Mouse (Mus musculus) gonadal fat pad, adult 2 months (tissue): ENCODE data around the gene Gm44973. TPM values are rescaled to one million over a fixed set of nuclear protein-coding genes. Genes with fewer than 3 reads are reported as not detected.

Experiments used
- DNase-seq: peaks from one replicate; pipeline ENCODE4 v3.0.0-alpha.2; 2012; ENCODE audit warnings: low read depth
- polyA plus RNA-seq: library from polyadenylated mRNA; depleted of rRNA; stranded (reverse); fragments of >200 nt; gene quantifications from 2 replicates; pipeline ENCODE4 v1.2.3, GENCODE M21; 2012; rRNA removed

The Gm44973 gene
- polyA plus RNA-seq, 1 experiment, result 0.18 TPM

DNA sequence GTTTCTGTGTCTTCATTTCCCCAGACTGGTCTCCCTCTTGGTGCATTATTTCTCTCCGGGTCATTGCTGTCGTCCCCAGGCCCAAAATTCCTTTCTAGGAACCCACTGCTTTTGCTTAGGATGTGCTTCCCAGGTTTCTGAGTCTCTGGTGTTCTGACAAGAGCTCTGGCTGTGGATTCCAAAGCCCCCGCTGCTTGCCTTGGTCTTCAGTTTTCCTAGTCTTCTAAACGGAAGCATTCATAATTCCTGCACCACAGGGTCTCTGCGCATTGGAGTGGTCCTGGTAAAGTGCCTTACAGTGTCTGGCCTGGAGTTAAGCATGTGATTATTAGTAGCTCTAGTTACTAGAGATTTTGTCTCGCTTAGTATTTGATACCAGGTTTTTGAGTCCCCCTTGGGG, 65.5 kb downstream of the Gm44973 start:
- DNase-seq, result no peak

DNA sequence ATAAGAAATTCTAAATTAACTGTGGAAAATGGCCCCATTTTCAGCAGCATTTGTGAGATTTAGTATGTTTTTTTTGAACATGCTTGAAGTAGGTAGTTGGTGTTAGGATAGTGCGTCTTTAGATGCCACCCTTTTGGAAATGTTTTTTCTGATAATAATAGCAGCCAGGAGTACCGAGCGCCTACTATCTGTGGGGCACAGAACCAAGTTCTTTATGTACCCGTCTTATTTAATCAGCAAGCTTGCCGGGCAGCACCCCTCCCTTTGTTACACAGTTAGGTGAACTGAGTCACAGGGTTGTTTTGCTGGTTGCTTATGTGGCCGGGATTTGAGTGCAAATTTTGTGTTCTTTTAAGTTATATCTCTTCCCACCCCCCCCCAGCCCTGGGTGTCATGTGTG, 65.9 kb downstream of the Gm44973 start:
- no peak for DNase-seq

DNA sequence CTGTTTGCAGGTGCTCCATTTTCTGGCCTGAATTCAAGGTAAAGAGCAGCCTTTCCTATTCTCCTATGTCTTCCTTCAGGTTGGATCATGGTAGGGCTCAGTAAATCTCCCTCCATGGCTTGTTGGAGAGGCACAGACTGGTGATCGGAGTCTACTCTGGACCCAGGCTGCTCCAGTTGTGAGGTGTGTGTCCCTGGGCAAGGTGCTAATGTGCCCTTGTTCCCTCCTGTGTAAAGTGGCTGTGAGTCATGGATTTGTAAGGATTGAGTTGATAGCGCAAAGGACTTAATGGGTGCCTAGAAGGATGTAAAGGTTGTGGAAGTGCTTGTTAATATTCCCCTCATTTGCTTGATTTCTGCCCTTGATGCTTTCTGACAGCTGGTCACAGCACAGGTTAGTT, 66.6 kb downstream of the Gm44973 start:
- DNase-seq, result no peak

Other genes starting within 250 kb of the Gm44973 start
- gene Fam71e2, start 244.2 kb upstream of the Gm44973 start, polyA plus RNA-seq, result 0.26 and 0.80 TPM in 2 replicates
- gene Il11, start 232.6 kb upstream of the Gm44973 start, polyA plus RNA-seq, result 0.34 and 0.55 TPM in 2 replicates
- 0.54 and 1.2 TPM in 2 replicates for gene Tmem190, start 232.6 kb upstream of the Gm44973 start, polyA plus RNA-seq
- gene Tmem238, start 225.8 kb upstream of the Gm44973 start, polyA plus RNA-seq, result 26.4 and 45.7 TPM in 2 replicates
- 262 and 263 TPM in 2 replicates for gene Rpl28, start 222.6 kb upstream of the Gm44973 start, polyA plus RNA-seq
- 229 and 251 TPM in 2 replicates for gene Ube2s, start 202.9 kb upstream of the Gm44973 start, polyA plus RNA-seq
- gene Shisa7, start 170.8 kb upstream of the Gm44973 start, polyA plus RNA-seq, result 1.2 and 2.3 TPM in 2 replicates
- 34.9 and 45.7 TPM in 2 replicates for gene Isoc2b, start 145.2 kb upstream of the Gm44973 start, polyA plus RNA-seq
- 26.4 and 35.4 TPM in 2 replicates for gene Isoc2a, start 138.3 kb upstream of the Gm44973 start, polyA plus RNA-seq
- gene Gm36210, start 109.0 kb upstream of the Gm44973 start, polyA plus RNA-seq, result 0.09 TPM in 1 of 2 replicates, not detected in the other
- 6.9 and 10.2 TPM in 2 replicates for gene Zfp628, start 100.3 kb upstream of the Gm44973 start, polyA plus RNA-seq
- 3.6 TPM in 2 replicates for gene Nat14, start 93.5 kb upstream of the Gm44973 start, polyA plus RNA-seq
- gene Ssc5d, start 89.7 kb upstream of the Gm44973 start, polyA plus RNA-seq, result 8.5 and 12.1 TPM in 2 replicates
- 0.89 and 1.9 TPM in 2 replicates for gene Sbk2, start 51.1 kb upstream of the Gm44973 start, polyA plus RNA-seq
- gene Sbk3, start 44.3 kb upstream of the Gm44973 start, polyA plus RNA-seq, result 0.12 and 0.20 TPM in 2 replicates
- gene Zfp579, start 19.3 kb upstream of the Gm44973 start, polyA plus RNA-seq, result 37.0 and 39.8 TPM in 2 replicates
- gene Zfp524, start 1.1 kb upstream of the Gm44973 start, polyA plus RNA-seq, result 24.1 and 28.6 TPM in 2 replicates
- 25.6 and 26.5 TPM in 2 replicates for gene Fiz1, start 799 bp upstream of the Gm44973 start, polyA plus RNA-seq
- 26.7 and 29.1 TPM in 2 replicates for gene Zfp865, start 4.9 kb downstream of the Gm44973 start, polyA plus RNA-seq
- 5.8 and 7.8 TPM in 2 replicates for gene Ccdc106, start 5.1 kb downstream of the Gm44973 start, polyA plus RNA-seq
- gene 4632433K11Rik, start 18.6 kb downstream of the Gm44973 start, polyA plus RNA-seq, result not detected in 2 replicates
- 5.5 and 6.4 TPM in 2 replicates for gene Zfp784, start 22.9 kb downstream of the Gm44973 start, polyA plus RNA-seq
- 15.5 and 17.9 TPM in 2 replicates for gene Zfp580, start 36.0 kb downstream of the Gm44973 start, polyA plus RNA-seq
- gene U2af2, start 46.6 kb downstream of the Gm44973 start, polyA plus RNA-seq, result 163 and 192 TPM in 2 replicates
- gene Epn1, start 64.7 kb downstream of the Gm44973 start, polyA plus RNA-seq, result 142 and 162 TPM in 2 replicates
- gene Rfpl4, start 101.5 kb downstream of the Gm44973 start, polyA plus RNA-seq, result not detected in 2 replicates
- gene Rasl2-9, start 110.5 kb downstream of the Gm44973 start, polyA plus RNA-seq, result 1.3 and 1.5 TPM in 2 replicates
- not detected in 2 replicates for gene Vmn1r55, start 134.2 kb downstream of the Gm44973 start, polyA plus RNA-seq
- gene Vmn1r56, start 181.3 kb downstream of the Gm44973 start, polyA plus RNA-seq, result not detected in 2 replicates
- not detected in 2 replicates for gene Vmn1r57, start 203.0 kb downstream of the Gm44973 start, polyA plus RNA-seq